Mouse (Mus musculus): ENCODE measurements around the gene Ror2.

DNA sequence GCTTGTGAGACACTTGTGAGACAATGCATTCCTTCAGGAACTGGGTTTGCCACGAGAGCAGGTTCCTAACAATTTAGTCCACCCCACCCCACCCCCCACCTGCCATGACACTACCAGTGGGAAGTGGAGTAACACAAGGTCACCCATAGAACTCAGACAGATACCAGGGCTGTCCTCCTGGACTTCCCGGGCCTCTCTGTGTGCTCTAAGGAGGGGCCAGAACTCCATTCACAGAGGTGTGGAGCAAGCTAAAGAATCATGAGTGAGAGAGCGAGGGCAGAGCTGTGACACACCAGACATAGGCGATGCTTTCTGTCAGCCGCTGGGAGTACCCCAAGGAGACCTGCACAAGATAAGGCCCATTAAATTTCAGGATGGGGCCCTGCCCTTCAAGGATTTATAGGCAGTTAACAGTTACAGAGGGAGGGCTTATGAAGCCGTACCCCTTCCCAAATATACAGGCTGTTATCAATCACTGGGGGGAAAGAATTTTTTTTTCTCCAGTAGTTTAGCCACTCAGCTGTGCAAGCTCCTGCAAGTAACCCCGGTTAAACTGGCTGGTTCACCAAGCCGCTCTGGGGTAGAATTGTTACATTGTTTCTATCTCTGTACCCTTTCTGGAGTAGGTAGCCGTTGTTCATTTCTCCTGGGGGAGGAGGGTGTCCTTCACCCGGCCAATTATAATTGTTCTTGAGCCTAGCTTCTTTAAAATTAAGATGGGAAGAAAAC is 109.1 kb downstream of the Ror2 start:
- TF ChIP-seq EP300 (IDR thresholded peaks at IDR 0.05; ENCODE audit: low read depth) (no peak), CTCF (IDR thresholded peaks at IDR 0.05; ENCODE audit: low read depth) (no peak)

Data from liver, postnatal 0 days (tissue).